Mouse (Mus musculus) G1E (cell line): ENCODE data around the gene Arsg. TPM values are rescaled to one million over a fixed set of nuclear protein-coding genes. Genes with fewer than 3 reads are reported as not detected.

Experiments
- ATAC-seq: 2 replicates; pipeline ENCODE4 v1.8.0; 2016; ENCODE audit warnings: mild to moderate bottlenecking; ENCODE audit not compliant: insufficient number of reproducible peaks, poor library complexity, low FRiP score, severe bottlenecking; ENCODE audit errors: extremely low read depth
- DNase-seq: peaks from one replicate; pipeline ENCODE4 v3.0.0; 2012; ENCODE audit warnings: low spot score
- H3K27me3 ChIP-seq: 2 replicates; pipeline ENCODE4 v1.6.1; 2012; ENCODE audit warnings: mild to moderate bottlenecking, low read length, inconsistent platforms; ENCODE audit not compliant: insufficient read depth
- H3K36me3 ChIP-seq: replicated peaks from 2 replicates; pipeline ENCODE3; 2012; ENCODE audit warnings: mild to moderate bottlenecking, inconsistent platforms
- H3K4me1 ChIP-seq: 2 replicates; pipeline ENCODE4 v1.6.1; 2012; ENCODE audit warnings: low read depth, low read length, inconsistent platforms, mixed read lengths; ENCODE audit not compliant: insufficient read depth
- H3K4me3 ChIP-seq: 2 replicates; pipeline ENCODE4 v1.5.1; 2012; ENCODE audit warnings: low read depth, mild to moderate bottlenecking, inconsistent platforms, low read length, moderate library complexity, mixed read lengths
- H3K9me3 ChIP-seq: replicated peaks from 2 replicates; pipeline ENCODE4 v1.6.1; 2012; ENCODE audit warnings: inconsistent platforms
- CTCF ChIP-seq: IDR thresholded peaks from 2 replicates; pipeline ENCODE4 v1.5.1; 2012; ENCODE audit warnings: low read depth, low read length, inconsistent platforms, mixed read lengths
- GATA1 ChIP-seq: IDR thresholded peaks from 2 replicates; pipeline ENCODE4 v1.6.1; 2012; ENCODE audit warnings: borderline replicate concordance, low read length, inconsistent platforms, mixed read lengths
- GATA2 ChIP-seq: IDR thresholded peaks from 2 replicates; pipeline ENCODE4 v1.6.1; 2012; ENCODE audit warnings: low read depth, low read length, inconsistent platforms, borderline replicate concordance
- POLR2AphosphoS5 ChIP-seq: IDR thresholded peaks from 2 replicates; pipeline ENCODE4 v1.6.1; 2012; ENCODE audit warnings: low read depth, low read length, inconsistent platforms; ENCODE audit not compliant: insufficient replicate concordance
- TAL1 ChIP-seq: conservative IDR thresholded peaks from 2 replicates; pipeline ENCODE4 v1.6.1; 2012; ENCODE audit warnings: low read depth, low read length, inconsistent platforms, mixed read lengths
- polyA plus RNA-seq: library from polyadenylated mRNA; stranded (reverse); fragments of >175 nt; gene quantifications from 2 replicates; pipeline ENCODE4 v1.2.3, GENCODE M21; 2012
- total RNA-seq, 2 experiments: library from RNA; stranded (forward) in 1 of 2; stranded (reverse) in 1 of 2; fragments of 200-1000 nt in 1 of 2; fragments of >200 nt in 1 of 2; fragmentation: Nextera tagmentation in 1 of 2; gene quantifications; 2 replicates each; pipeline ENCODE4 v1.2.3; 2014 to 2017

The Arsg gene
- total and polyA plus RNA-seq, 3 experiments = 1.0 to 6.1 (median 2.0) TPM

DNA sequence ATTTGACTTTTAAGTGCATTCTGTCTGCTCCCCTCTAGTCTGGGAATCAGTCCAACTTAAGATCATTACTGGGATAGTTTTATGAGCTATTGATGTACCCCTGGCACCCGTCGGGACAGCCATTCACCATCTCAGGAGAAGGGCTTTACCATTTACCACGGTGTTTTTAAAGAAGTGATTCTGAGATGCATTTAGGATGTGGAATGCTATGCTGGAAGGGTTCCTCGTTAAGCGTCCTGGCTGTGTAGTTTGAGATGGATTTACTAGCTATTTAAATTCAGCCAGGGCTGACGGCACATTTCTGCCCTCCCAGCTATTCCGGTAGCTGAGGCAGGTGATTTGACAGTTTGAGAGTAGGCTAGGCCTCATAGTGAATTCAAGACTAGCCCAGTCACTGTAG lies 71.3 kb downstream of the Arsg start:
- no peak overlapping the region for H3K4me3 ChIP-seq
- H3K27me3 ChIP-seq = no peaks in the 10 kb centered on the region; the same call in 1 of the 2 replicates
- H3K9me3 ChIP-seq = no peaks in the 10 kb centered on the region
- DNase-seq = no peak
- TF ChIP-seq GATA2 = no peak
- no peak for TF ChIP-seq GATA1
- no peak for TF ChIP-seq TAL1
- no peak for TF ChIP-seq CTCF
- TF ChIP-seq POLR2AphosphoS5 = no peak
- no peak for ATAC-seq
- H3K36me3 ChIP-seq = no peaks in the 10 kb centered on the region
- H3K4me1 ChIP-seq = peaks cover 55% of the 10 kb centered on the region

DNA sequence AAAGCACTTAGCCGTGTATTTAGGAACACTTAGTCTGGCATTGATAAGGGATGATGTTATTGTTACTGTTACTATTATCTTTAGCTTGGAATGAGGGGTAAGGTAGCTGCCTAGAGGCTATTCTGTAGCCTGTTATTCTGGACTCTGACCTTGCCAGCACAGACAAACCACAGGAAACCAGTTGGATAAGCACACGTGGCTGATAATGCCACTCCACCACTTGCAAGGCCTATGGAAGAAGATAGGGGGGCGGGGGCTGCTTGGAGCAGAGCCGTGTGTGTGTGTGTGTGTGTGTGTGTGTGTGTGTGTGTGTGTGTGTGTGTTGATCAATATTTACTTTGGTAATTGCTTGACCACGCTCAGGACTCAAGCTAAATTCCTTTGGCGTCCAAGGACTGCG lies 72.1 kb downstream of the Arsg start:
- DNase-seq = no peak
- no peak for TF ChIP-seq GATA2
- no peak for TF ChIP-seq CTCF
- TF ChIP-seq POLR2AphosphoS5 = no peak
- no peak for TF ChIP-seq TAL1
- no peak for TF ChIP-seq GATA1
- Histone ChIP-seq H3K27me3 (no peaks in the 10 kb centered on the region; the same call in 1 of the 2 replicates), H3K4me3 (no peak overlapping the region; the same call in 1 of the 2 replicates), H3K4me1 (peaks cover 60% of the 10 kb centered on the region), H3K36me3 (no peaks in the 10 kb centered on the region), H3K9me3 (no peaks in the 10 kb centered on the region)
- ATAC-seq = peak; percentile 73

- no peaks in the 10 kb centered on the region for H3K36me3 ChIP-seq
- no peak overlapping the region; the same call in 1 of the 2 replicates for H3K4me3 ChIP-seq
- H3K9me3 ChIP-seq = no peaks in the 10 kb centered on the region
- H3K27me3 ChIP-seq = no peaks in the 10 kb centered on the region; the same call in 1 of the 2 replicates
- ATAC-seq (no peak), DNase-seq (no peak)
- peaks cover 62% of the 10 kb centered on the region for H3K4me1 ChIP-seq
- TF ChIP-seq GATA1 (no peak), GATA2 (no peak), CTCF (no peak), TAL1 (no peak)
Measured at GRCm38 (mm10) chr11:109545700-109546143, 72.5 kb downstream of the Arsg start.

- Histone ChIP-seq H3K27me3 (no peaks in the 10 kb centered on the region; the same call in 1 of the 2 replicates), H3K4me3 (no peak overlapping the region), H3K9me3 (no peaks in the 10 kb centered on the region), H3K36me3 (no peaks in the 10 kb centered on the region), H3K4me1 (peaks cover 59% of the 10 kb centered on the region)
- TF ChIP-seq GATA2 = no peak
- TF ChIP-seq GATA1 = no peak
- no peak for TF ChIP-seq CTCF
- TF ChIP-seq POLR2AphosphoS5 = no peak
- TF ChIP-seq TAL1 = no peak
- ATAC-seq (no peak), DNase-seq (no peak)
Measured at GRCm38 (mm10) chr11:109546305-109547001, 73.3 kb downstream of the Arsg start.

GRCm38 (mm10) chr11:109547652-109548051 lies 74.5 kb downstream of the Arsg start:
- DNase-seq = no peak
- Histone ChIP-seq H3K27me3 (no peaks in the 10 kb centered on the region; the same call in 1 of the 2 replicates), H3K36me3 (no peaks in the 10 kb centered on the region), H3K9me3 (no peaks in the 10 kb centered on the region), H3K4me3 (no peak overlapping the region), H3K4me1 (peaks cover 58% of the 10 kb centered on the region)
- no peak for TF ChIP-seq GATA2
- TF ChIP-seq TAL1 = no peak
- no peak for TF ChIP-seq POLR2AphosphoS5
- TF ChIP-seq GATA1 = no peak
- TF ChIP-seq CTCF = no peak
- no peak for ATAC-seq

DNA sequence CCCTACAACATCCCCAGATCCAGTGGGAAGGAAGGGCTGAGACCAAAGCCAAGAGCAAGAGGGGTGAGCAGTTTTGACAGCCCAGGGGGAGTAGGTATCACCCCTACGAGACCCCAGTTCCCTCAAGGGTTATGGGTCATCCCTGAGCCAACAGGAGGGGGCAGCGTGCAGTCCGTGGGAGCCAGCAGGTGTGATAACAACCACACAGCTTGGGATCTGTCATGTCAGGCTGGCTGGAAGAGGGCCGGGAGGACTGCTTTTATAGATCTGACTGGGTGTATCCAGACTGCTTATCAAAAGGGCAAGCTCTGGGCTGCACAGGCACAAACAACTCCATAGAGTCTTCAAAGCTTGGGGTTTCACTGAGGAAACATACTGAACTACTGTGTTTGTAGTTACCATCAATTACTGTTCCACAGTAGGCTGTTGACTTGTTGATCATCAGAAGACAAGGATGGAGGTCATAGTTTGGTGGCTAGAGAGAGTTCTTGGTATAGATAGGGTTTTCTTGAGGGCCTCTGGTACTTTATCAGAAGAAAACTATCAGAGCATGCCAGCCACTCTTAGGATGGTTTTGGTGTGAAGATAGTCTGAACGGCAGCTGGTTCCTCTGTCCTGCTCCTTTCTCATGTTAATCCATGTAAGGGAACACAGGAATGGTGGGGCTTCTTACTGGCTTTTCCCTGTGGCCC lies 76.6 kb downstream of the Arsg start:
- H3K9me3 ChIP-seq = no peaks in the 10 kb centered on the region
- no peak overlapping the region for H3K4me3 ChIP-seq
- peaks cover 72% of the 10 kb centered on the region for H3K4me1 ChIP-seq
- H3K36me3 ChIP-seq = no peaks in the 10 kb centered on the region
- H3K27me3 ChIP-seq = no peaks in the 10 kb centered on the region
- no peak for TF ChIP-seq POLR2AphosphoS5
- TF ChIP-seq CTCF = no peak
- TF ChIP-seq TAL1 = 0 out of 2 replicates have a peak, but pooled peaks have one; percentile 7
- DNase-seq = no peak
- peak; percentile 36 for ATAC-seq
